Mouse (Mus musculus) neutrophil, adult 65 days (primary cell): Measurements from ENCODE around the gene Ephb2. TPM values are rescaled to one million over a fixed set of nuclear protein-coding genes. Genes with fewer than 3 reads are reported as not detected.

Experiments
- total RNA-seq: library from RNA; stranded (reverse); gene quantifications from 2 replicates; pipeline ENCODE4 v1.2.4, GENCODE M21; 2023

The Ephb2 gene
- 0.36 TPM in 1 of 2 replicates, not detected in the other for total RNA-seq

GRCm38 (mm10) chr4:136835621-136836386 lies at the start of gene Ephb2:
TSS of gene Ephb2 (minus strand) at chr4:136835988.

GRCm38 (mm10) chr4:136622388-136622787 lies 213.4 kb downstream of the Ephb2 start, which contains the start of gene Lactbl1:
TSS of gene Lactbl1 (plus strand) at chr4:136622621.

GRCm38 (mm10) chr4:136610387-136610856 lies 225.4 kb downstream of the Ephb2 start, which contains the start of gene Tex46:
TSS of gene Tex46 (plus strand) at chr4:136610437.

GRCm38 (mm10) chr4:136602568-136602967 lies 233.2 kb downstream of the Ephb2 start, which contains the start of gene Kdm1a:
TSS of gene Kdm1a (minus strand) at chr4:136602723.

Other genes starting within 250 kb of the Ephb2 start
- gene Kdm1a, start 233.3 kb downstream of the Ephb2 start, total RNA-seq, result 18.8 and 22.7 TPM in 2 replicates
- not detected in 2 replicates for gene Tex46, start 225.6 kb downstream of the Ephb2 start, total RNA-seq
- not detected in 2 replicates for gene Lactbl1, start 213.4 kb downstream of the Ephb2 start, total RNA-seq
- gene C1qb, start 50.2 kb upstream of the Ephb2 start, total RNA-seq, result not detected in 2 replicates
- gene C1qc, start 57.1 kb upstream of the Ephb2 start, total RNA-seq, result not detected in 2 replicates
- 0.63 TPM in 1 of 2 replicates, not detected in the other for gene C1qa, start 62.8 kb upstream of the Ephb2 start, total RNA-seq
- not detected in 2 replicates for gene Epha8, start 120.8 kb upstream of the Ephb2 start, total RNA-seq
- gene Zbtb40, start 212.8 kb upstream of the Ephb2 start, total RNA-seq, result 4.8 and 6.1 TPM in 2 replicates